In genomic region chr8:82863745-82864520, GRCm38 (mm10) we compare ENCODE assay signal across 8 mouse cellular contexts. TPM values are rescaled to one million over a fixed set of nuclear protein-coding genes. Genes with fewer than 3 reads are reported as not detected.
DNase-seq lines count a peak whose midpoint lies in the region; ATAC-seq and TF ChIP-seq lines count a peak whose summit lies in the region.

No protein-coding gene starts in this region.

- H3K4me1 ChIP-seq in bone marrow, adult 2 months (ENCODE audit: control insufficient read depth, insufficient read depth, low read length): no peaks in the 10 kb centered on the region
- H3K4me1 ChIP-seq in embryonic fibroblast, embryonic 13.5 days (ENCODE audit: control insufficient read depth, insufficient read depth, low read length): peaks cover 3% of the 10 kb centered on the region
- peaks cover 13% of the 10 kb centered on the region for H3K4me1 ChIP-seq in heart, embryonic 15.5 days (replicated peaks)
- H3K4me1 ChIP-seq in lung, adult 2 months (ENCODE audit: control insufficient read depth, insufficient read depth, low read length): no peaks in the 10 kb centered on the region

- TF ChIP-seq POLR2A in bone marrow, adult 2 months (IDR thresholded peaks at IDR 0.05; ENCODE audit: borderline replicate concordance, control insufficient read depth, low read depth, low read length): no peak
- TF ChIP-seq POLR2A in embryonic fibroblast, embryonic 13.5 days (IDR thresholded peaks at IDR 0.05; ENCODE audit: low read depth, low read length): 0 out of 2 replicates have a peak, but pooled peaks have one; percentile 51
- TF ChIP-seq POLR2A in lung, adult 2 months (IDR thresholded peaks at IDR 0.05; ENCODE audit: borderline replicate concordance, extremely low read depth, low read depth, low read length): 0 out of 2 replicates have a peak, but pooled peaks have one; percentile 6

- no peak for TF ChIP-seq CTCF in bone marrow, adult 2 months (IDR thresholded peaks at IDR 0.05; ENCODE audit: control insufficient read depth, insufficient read depth, low read length)
- TF ChIP-seq CTCF in embryonic fibroblast, embryonic 13.5 days (IDR thresholded peaks at IDR 0.05; ENCODE audit: borderline replicate concordance, insufficient read depth, low read length): no peak
- TF ChIP-seq CTCF in layer of hippocampus, adult 2 months (conservative IDR thresholded peaks at IDR 0.05): no peak
- no peak for TF ChIP-seq CTCF in lung, adult 2 months (IDR thresholded peaks at IDR 0.05; ENCODE audit: insufficient read depth, low read length)

- H3K27ac ChIP-seq in bone marrow, adult 2 months (ENCODE audit: control insufficient read depth, insufficient read depth, low read depth, low read length, poor library complexity): 0 out of 2 replicates have a peak overlapping the region, but pooled peaks have one; percentile 12
- H3K27ac ChIP-seq in embryonic fibroblast, embryonic 13.5 days (ENCODE audit: insufficient read depth, low read length): peak overlapping the region; percentile 76
- peak overlapping the region; percentile 78 for H3K27ac ChIP-seq in heart, embryonic 15.5 days
- peak overlapping the region; percentile 97 for H3K27ac ChIP-seq in layer of hippocampus, adult 2 months

- peak; percentile 69 for ATAC-seq in heart, embryonic 15.5 days (replicated peaks; ENCODE audit: insufficient number of reproducible peaks, insufficient read depth, low FRiP score, low read depth)

- peak overlapping the region; percentile 77 for H3K9ac ChIP-seq in heart, embryonic 15.5 days

- H3K27me3 ChIP-seq in heart, embryonic 15.5 days: no peaks in the 10 kb centered on the region

- peak; percentile 54 for DNase-seq in 416B (ENCODE audit: low read depth)
- DNase-seq in layer of hippocampus, adult 2 months (ENCODE audit: low spot score in 2 of 2): peak; percentile 53 to 70
- DNase-seq in lung, adult 2 months: peak; percentile 51
- peak; percentile 7 for DNase-seq in ovary, adult 18-20 months (ENCODE audit: low spot score)
- DNase-seq in thymus, postnatal 36 days: peak; percentile 10 to 18

- H3K9me3 ChIP-seq in heart, embryonic 15.5 days (replicated peaks): no peaks in the 10 kb centered on the region

- H3K4me2 ChIP-seq in heart, embryonic 15.5 days: peak overlapping the region; percentile 93

- WGBS in bone marrow, adult 2 months: under 1% methylated on average over 80 of the region's 80 CpGs
- under 1% methylated on average over 78 of the region's 80 CpGs for WGBS in heart, embryonic 15.5 days
- WGBS in lung, adult 2 months: under 1% methylated on average over 80 of the region's 80 CpGs

- no peaks in the 10 kb centered on the region for H3K36me3 ChIP-seq in heart, embryonic 15.5 days

- H3K4me3 ChIP-seq in bone marrow, adult 2 months (replicated peaks; ENCODE audit: control insufficient read depth, low read depth, low read length): peak overlapping the region; percentile 79
- H3K4me3 ChIP-seq in embryonic fibroblast, embryonic 13.5 days (ENCODE audit: insufficient read depth, low read length): peak overlapping the region; percentile 74
- peak overlapping the region; percentile 73 for H3K4me3 ChIP-seq in heart, embryonic 15.5 days
- H3K4me3 ChIP-seq in layer of hippocampus, adult 2 months: peak overlapping the region; percentile 95
- peak overlapping the region; percentile 59 for H3K4me3 ChIP-seq in lung, adult 2 months (replicated peaks; ENCODE audit: extremely low read depth, low read depth, low read length)

RNA-seq across cellular contexts. Expression of gene Rnf150, which starts 0.8 kb away (rescaled TPM):
- polyA plus RNA-seq in bone marrow, adult 2 months (2011; ENCODE audit: insufficient read depth, insufficient read length, low replicate concordance, missing spikeins): 0.63 and 1.4 TPM in 2 replicates
- polyA plus RNA-seq in embryonic fibroblast, embryonic 13.5 days (2011; ENCODE audit: insufficient read length, low read depth, missing spikeins): 31.2 and 36.3 TPM in 2 replicates
- polyA plus RNA-seq in heart, embryonic 15.5 days (2015; fragmentation: Nextera tagmentation; extraction: Ambion mirVana): 0.74 and 0.86 TPM in 2 replicates
- total RNA-seq in layer of hippocampus, adult 2 months (2021): 10 to 100 TPM; 49.7 to 50.7 TPM
- polyA plus RNA-seq in lung, adult 2 months (2012; rRNA removed): 4.4 and 6.9 TPM in 2 replicates

Comparison
In these comparisons a context has a peak if more than half of its experiments do, and no peak if none do; other contexts are left out.
1. Peak in every context shown above with its lines: DNase-seq, ATAC-seq, H3K4me3 ChIP-seq and H3K27ac ChIP-seq.
2. DNase-seq: peak in every context shown above with its lines; median percentile 62 in layer of hippocampus, adult 2 months; 54 in 416B; 51 in lung, adult 2 months; 14 in thymus, postnatal 36 days; 7 in ovary, adult 18-20 months.
3. H3K27ac ChIP-seq: peak in every context shown above with its lines; median percentile 97 in layer of hippocampus, adult 2 months; 78 in heart, embryonic 15.5 days; 76 in embryonic fibroblast, embryonic 13.5 days; 12 in bone marrow, adult 2 months.